Mouse (Mus musculus): Measurements from ENCODE around the gene 1700019D03Rik. TPM values are rescaled to one million over a fixed set of nuclear protein-coding genes. Genes with fewer than 3 reads are reported as not detected.
"Not testable (repeated sequence)": the region's sequence is repeated elsewhere in the genome, so short reads cannot be mapped to it uniquely, and the experiment has no call there.

The 1700019D03Rik gene
- polyA plus RNA-seq, 1 experiment from 2014 or later = 2.8 TPM

DNA sequence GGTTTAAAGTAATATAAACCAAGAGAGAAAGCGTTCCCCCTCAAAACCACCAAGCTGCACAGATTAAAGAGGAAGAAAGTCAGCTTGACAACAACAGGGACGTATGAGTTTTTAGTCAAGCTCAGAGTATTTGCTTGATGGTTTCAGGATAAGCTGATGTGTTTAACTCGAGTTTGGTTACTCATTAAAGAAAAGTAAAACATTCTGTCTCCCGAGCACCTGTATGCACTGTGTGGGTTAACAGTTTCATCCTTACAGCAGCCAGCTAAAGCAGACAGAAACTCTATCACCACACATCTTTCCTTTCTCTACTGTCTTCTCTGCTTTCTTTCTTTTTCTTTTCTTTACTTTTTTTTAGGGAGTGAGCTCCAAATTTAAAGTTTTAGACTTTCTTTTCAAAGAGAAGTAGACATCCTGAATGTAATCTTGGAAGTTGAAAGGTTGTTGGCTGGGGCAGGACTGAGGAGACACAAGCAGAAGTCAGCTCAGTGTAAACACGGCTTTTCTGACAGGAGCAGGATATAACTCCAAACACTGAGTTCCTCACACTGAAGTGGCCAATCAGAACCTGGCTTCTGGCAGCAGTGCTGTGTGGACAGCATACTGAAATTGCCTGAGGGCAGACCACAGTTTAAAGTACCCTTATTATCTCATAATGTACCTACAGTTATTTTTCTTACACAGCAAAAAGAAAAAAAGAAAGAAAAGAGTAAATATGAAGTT, 68.7 kb downstream of the 1700019D03Rik start:
- Histone ChIP-seq H3K4me1 (replicated peaks; ENCODE audit: control insufficient read depth, insufficient read depth, low read length) (no peaks in the 10 kb centered on the region; the same call in 1 of the 2 replicates), H3K4me2 (ENCODE audit: low read depth, low read length, severe bottlenecking) (no peak overlapping the region), H3K9me3 (ENCODE audit: control insufficient read depth, low read length) (no peaks in the 10 kb centered on the region), H3K9ac (ENCODE audit: low read length) (no peak overlapping the region), H3K27ac (ENCODE audit: low read depth, low read length) (no peak overlapping the region), H3K27me3 (ENCODE audit: control insufficient read depth, insufficient read depth, low read length) (no peaks in the 10 kb centered on the region), H3K36me3 (ENCODE audit: control insufficient read depth, insufficient read depth, low read length) (no peaks in the 10 kb centered on the region), H3K4me3 (ENCODE audit: low read depth, low read length) (no peak overlapping the region)
- DNase-seq (ENCODE audit: low spot score) = no peak
- 52% methylated on average over 5 of the region's 5 CpGs for WGBS
- ATAC-seq (replicated peaks; ENCODE audit: low FRiP score) = no peak

DNA sequence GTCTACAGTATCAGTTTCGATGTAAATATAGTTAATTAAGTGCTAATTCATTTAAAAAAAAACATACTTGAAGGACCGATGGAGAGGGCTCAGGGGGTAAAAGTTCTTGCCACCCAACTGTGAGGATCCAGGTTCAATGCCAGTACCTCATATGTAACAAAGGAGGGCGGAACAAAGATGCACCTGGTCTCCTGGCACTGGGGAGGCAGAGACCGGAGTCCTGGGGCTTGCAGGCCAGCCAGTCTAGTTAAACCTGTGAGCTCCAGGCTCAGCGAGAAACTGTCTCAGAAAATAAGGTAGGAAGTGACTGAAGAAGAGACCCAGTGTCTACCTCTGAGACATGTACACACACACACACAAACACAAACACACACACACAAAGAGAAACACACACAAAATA, 72.1 kb downstream of the 1700019D03Rik start:
- ATAC-seq (replicated peaks; ENCODE audit: low FRiP score) = no peak
- H3K9me3 ChIP-seq (ENCODE audit: control insufficient read depth, low read length) = no peaks in the 10 kb centered on the region
- H3K4me1 ChIP-seq (replicated peaks; ENCODE audit: control insufficient read depth, insufficient read depth, low read length) = no peaks in the 10 kb centered on the region
- no peak overlapping the region for H3K27ac ChIP-seq (ENCODE audit: low read depth, low read length)
- no peaks in the 10 kb centered on the region for H3K36me3 ChIP-seq (ENCODE audit: control insufficient read depth, insufficient read depth, low read length)
- no peak for DNase-seq (ENCODE audit: low spot score)
- no peak overlapping the region for H3K4me2 ChIP-seq (ENCODE audit: low read depth, low read length, severe bottlenecking)
- H3K4me3 ChIP-seq (ENCODE audit: low read depth, low read length) = no peak overlapping the region
- H3K27me3 ChIP-seq (ENCODE audit: control insufficient read depth, insufficient read depth, low read length) = no peaks in the 10 kb centered on the region
- no peak overlapping the region for H3K9ac ChIP-seq (ENCODE audit: low read length)
- 91% methylated on average over 5 of the region's 5 CpGs for WGBS

- WGBS = 86% methylated on average over 1 of the region's 1 CpGs
These were observed 81.0 kb downstream of the 1700019D03Rik start for GRCm38 (mm10) chr1:52939021-52939420.

GRCm38 (mm10) chr1:52934494-52934893, 85.5 kb downstream of the 1700019D03Rik start:
- H3K4me2 ChIP-seq (ENCODE audit: low read depth, low read length, severe bottlenecking) = no peak overlapping the region
- ATAC-seq (replicated peaks; ENCODE audit: low FRiP score) = no peak
- no peaks in the 10 kb centered on the region; the same call in 1 of the 2 replicates for H3K9me3 ChIP-seq (ENCODE audit: control insufficient read depth, low read length)
- no peak overlapping the region for H3K4me3 ChIP-seq (ENCODE audit: low read depth, low read length)
- no peaks in the 10 kb centered on the region for H3K4me1 ChIP-seq (replicated peaks; ENCODE audit: control insufficient read depth, insufficient read depth, low read length)
- 92% methylated on average over 5 of the region's 5 CpGs for WGBS
- DNase-seq (ENCODE audit: low spot score) = no peak
- no peak overlapping the region for H3K9ac ChIP-seq (ENCODE audit: low read length)
- no peaks in the 10 kb centered on the region for H3K36me3 ChIP-seq (ENCODE audit: control insufficient read depth, insufficient read depth, low read length)
- H3K27me3 ChIP-seq (ENCODE audit: control insufficient read depth, insufficient read depth, low read length) = no peaks in the 10 kb centered on the region
- no peak overlapping the region for H3K27ac ChIP-seq (ENCODE audit: low read depth, low read length)

More at GRCm38 (mm10) chr1:52939021-52939420, 81.0 kb downstream of the 1700019D03Rik start:
- Histone ChIP-seq H3K9ac (ENCODE audit: low read length) (no peak overlapping the region), H3K27ac (ENCODE audit: low read depth, low read length) (no peak overlapping the region), H3K27me3 (ENCODE audit: control insufficient read depth, insufficient read depth, low read length) (no peaks in the 10 kb centered on the region), H3K4me2 (ENCODE audit: low read depth, low read length, severe bottlenecking) (no peak overlapping the region), H3K4me1 (replicated peaks; ENCODE audit: control insufficient read depth, insufficient read depth, low read length) (no peaks in the 10 kb centered on the region), H3K36me3 (ENCODE audit: control insufficient read depth, insufficient read depth, low read length) (no peaks in the 10 kb centered on the region), H3K9me3 (ENCODE audit: control insufficient read depth, low read length) (no peaks in the 10 kb centered on the region; the same call in 1 of the 2 replicates), H3K4me3 (ENCODE audit: low read depth, low read length) (no peak overlapping the region)
- ATAC-seq (replicated peaks; ENCODE audit: low FRiP score) = no peak
- DNase-seq (ENCODE audit: low spot score) = no peak

- not testable (repeated sequence) for H3K9ac ChIP-seq (ENCODE audit: low read length); ATAC-seq (replicated peaks; ENCODE audit: low FRiP score); H3K9me3 ChIP-seq (ENCODE audit: control insufficient read depth, low read length); H3K4me3 ChIP-seq (ENCODE audit: low read depth, low read length); H3K4me2 ChIP-seq (ENCODE audit: low read depth, low read length, severe bottlenecking); H3K27ac ChIP-seq (ENCODE audit: low read depth, low read length); H3K27me3 ChIP-seq (ENCODE audit: control insufficient read depth, insufficient read depth, low read length); H3K36me3 ChIP-seq (ENCODE audit: control insufficient read depth, insufficient read depth, low read length); H3K4me1 ChIP-seq (replicated peaks; ENCODE audit: control insufficient read depth, insufficient read depth, low read length); DNase-seq (ENCODE audit: low spot score)
- no CpG with 5 or more reads among the region's 1 CpGs for WGBS
These were observed 95.5 kb downstream of the 1700019D03Rik start for GRCm38 (mm10) chr1:52924482-52924881.

GRCm38 (mm10) chr1:52918897-52919296, 101.1 kb downstream of the 1700019D03Rik start:
- H3K4me3 ChIP-seq (ENCODE audit: low read depth, low read length); H3K36me3 ChIP-seq (ENCODE audit: control insufficient read depth, insufficient read depth, low read length); DNase-seq (ENCODE audit: low spot score); H3K9me3 ChIP-seq (ENCODE audit: control insufficient read depth, low read length); ATAC-seq (replicated peaks; ENCODE audit: low FRiP score); H3K4me1 ChIP-seq (replicated peaks; ENCODE audit: control insufficient read depth, insufficient read depth, low read length); H3K4me2 ChIP-seq (ENCODE audit: low read depth, low read length, severe bottlenecking); H3K27ac ChIP-seq (ENCODE audit: low read depth, low read length); H3K9ac ChIP-seq (ENCODE audit: low read length); H3K27me3 ChIP-seq (ENCODE audit: control insufficient read depth, insufficient read depth, low read length): not testable (repeated sequence)

DNA sequence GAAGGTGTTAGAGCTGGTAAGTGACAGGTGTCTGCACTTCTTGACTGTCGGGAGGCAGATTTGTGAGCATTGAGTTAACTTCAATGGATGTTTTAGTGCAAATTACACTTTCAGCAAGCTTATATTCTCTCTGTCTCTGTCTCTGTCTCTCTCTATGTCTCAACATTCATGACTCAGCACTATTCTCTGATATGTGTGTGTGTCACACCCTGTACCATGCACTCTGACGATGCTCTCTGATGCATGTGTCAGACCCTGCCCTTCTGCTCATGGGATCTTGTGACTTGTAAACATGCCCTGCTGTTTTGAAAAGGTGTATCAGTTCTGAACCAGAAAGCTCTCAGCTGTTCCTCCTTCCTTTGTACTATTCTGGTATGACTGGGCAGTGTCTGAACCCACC, 103.3 kb downstream of the 1700019D03Rik start:
- no peak overlapping the region for H3K9ac ChIP-seq (ENCODE audit: low read length)
- H3K4me1 ChIP-seq (replicated peaks; ENCODE audit: control insufficient read depth, insufficient read depth, low read length) = no peaks in the 10 kb centered on the region
- no peak overlapping the region for H3K4me3 ChIP-seq (ENCODE audit: low read depth, low read length)
- H3K27me3 ChIP-seq (ENCODE audit: control insufficient read depth, insufficient read depth, low read length) = no peaks in the 10 kb centered on the region
- WGBS = 89% methylated on average over 2 of the region's 2 CpGs
- no peak overlapping the region for H3K27ac ChIP-seq (ENCODE audit: low read depth, low read length)
- ATAC-seq (replicated peaks; ENCODE audit: low FRiP score) (no peak), DNase-seq (ENCODE audit: low spot score) (no peak)
- no peaks in the 10 kb centered on the region for H3K9me3 ChIP-seq (ENCODE audit: control insufficient read depth, low read length)
- H3K4me2 ChIP-seq (ENCODE audit: low read depth, low read length, severe bottlenecking) = no peak overlapping the region
- no peaks in the 10 kb centered on the region for H3K36me3 ChIP-seq (ENCODE audit: control insufficient read depth, insufficient read depth, low read length)

GRCm38 (mm10) chr1:52909783-52910182, 110.2 kb downstream of the 1700019D03Rik start:
- H3K9ac ChIP-seq (ENCODE audit: low read length) = no peak overlapping the region
- DNase-seq (ENCODE audit: low spot score) (no peak), ATAC-seq (replicated peaks; ENCODE audit: low FRiP score) (no peak)
- H3K36me3 ChIP-seq (ENCODE audit: control insufficient read depth, insufficient read depth, low read length) = no peaks in the 10 kb centered on the region
- H3K9me3 ChIP-seq (ENCODE audit: control insufficient read depth, low read length) = no peaks in the 10 kb centered on the region
- H3K27ac ChIP-seq (ENCODE audit: low read depth, low read length) = no peak overlapping the region
- 88% methylated on average over 3 of the region's 3 CpGs for WGBS
- no peak overlapping the region for H3K4me2 ChIP-seq (ENCODE audit: low read depth, low read length, severe bottlenecking)
- H3K4me3 ChIP-seq (ENCODE audit: low read depth, low read length) = no peak overlapping the region
- no peaks in the 10 kb centered on the region for H3K4me1 ChIP-seq (replicated peaks; ENCODE audit: control insufficient read depth, insufficient read depth, low read length)
- no peaks in the 10 kb centered on the region for H3K27me3 ChIP-seq (ENCODE audit: control insufficient read depth, insufficient read depth, low read length)

GRCm38 (mm10) chr1:52884208-52884607, 135.8 kb downstream of the 1700019D03Rik start:
- no peaks in the 10 kb centered on the region for H3K4me1 ChIP-seq (replicated peaks; ENCODE audit: control insufficient read depth, insufficient read depth, low read length)
- no peaks in the 10 kb centered on the region for H3K9me3 ChIP-seq (ENCODE audit: control insufficient read depth, low read length)
- no peak overlapping the region for H3K4me3 ChIP-seq (ENCODE audit: low read depth, low read length)
- WGBS = 81% methylated on average over 2 of the region's 2 CpGs
- no peak for DNase-seq (ENCODE audit: low spot score)
- H3K9ac ChIP-seq (ENCODE audit: low read length) = no peak overlapping the region
- H3K4me2 ChIP-seq (ENCODE audit: low read depth, low read length, severe bottlenecking) = no peak overlapping the region
- ATAC-seq (replicated peaks; ENCODE audit: low FRiP score) = no peak
- no peaks in the 10 kb centered on the region for H3K27me3 ChIP-seq (ENCODE audit: control insufficient read depth, insufficient read depth, low read length)
- no peak overlapping the region for H3K27ac ChIP-seq (ENCODE audit: low read depth, low read length)
- H3K36me3 ChIP-seq (ENCODE audit: control insufficient read depth, insufficient read depth, low read length) = no peaks in the 10 kb centered on the region
